Mouse (Mus musculus): ENCODE data around the gene Arap1. TPM values are rescaled to one million over a fixed set of nuclear protein-coding genes. Genes with fewer than 3 reads are reported as not detected.

The Arap1 gene
- total and polyA plus RNA-seq, 2 experiments from 2014 or later = 6.9 to 30.0 TPM

DNA sequence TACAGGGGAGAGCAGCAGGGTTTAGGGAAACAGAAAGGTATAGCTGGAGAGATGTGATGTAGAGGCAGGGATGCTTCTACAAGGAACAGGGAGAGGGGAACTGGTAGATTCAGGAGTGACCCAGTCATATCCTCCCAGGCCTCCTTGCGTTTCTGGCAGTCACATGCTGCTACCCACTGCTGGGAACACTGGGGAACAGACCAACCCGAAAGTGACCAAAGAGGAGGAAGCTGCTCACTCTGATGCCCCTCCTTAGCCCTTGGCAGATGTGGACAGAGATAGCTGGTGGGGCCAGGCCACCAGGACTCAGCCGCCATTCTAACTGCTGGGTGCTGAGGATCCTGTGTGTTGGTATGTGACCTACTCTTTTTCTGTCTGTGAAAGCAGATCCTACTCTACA, 35.9 kb downstream of the Arap1 start:
- Histone ChIP-seq H3K27me3 (ENCODE audit: insufficient read depth, low read length) (no peaks in the 10 kb centered on the region), H3K4me2 (ENCODE audit: low read depth, low read length, poor library complexity, severe bottlenecking) (no peak overlapping the region), H3K9me3 (ENCODE audit: low read length) (no peaks in the 10 kb centered on the region), H3K4me1 (ENCODE audit: insufficient read depth, low read length) (no peaks in the 10 kb centered on the region), H3K4me3 (ENCODE audit: low read depth, low read length) (no peak overlapping the region), H3K27ac (ENCODE audit: low read depth, low read length) (no peak overlapping the region), H3K36me3 (ENCODE audit: insufficient read depth, low read length) (no peaks in the 10 kb centered on the region), H3K9ac (replicated peaks; ENCODE audit: low read length, poor library complexity, severe bottlenecking) (no peak overlapping the region)
- ATAC-seq (ENCODE audit: low FRiP score) (no peak), DNase-seq (ENCODE audit: low spot score) (no peak)
- TF ChIP-seq CTCF (IDR thresholded peaks at IDR 0.05) = no peak
- 83% methylated on average over 3 of the region's 3 CpGs for WGBS

DNA sequence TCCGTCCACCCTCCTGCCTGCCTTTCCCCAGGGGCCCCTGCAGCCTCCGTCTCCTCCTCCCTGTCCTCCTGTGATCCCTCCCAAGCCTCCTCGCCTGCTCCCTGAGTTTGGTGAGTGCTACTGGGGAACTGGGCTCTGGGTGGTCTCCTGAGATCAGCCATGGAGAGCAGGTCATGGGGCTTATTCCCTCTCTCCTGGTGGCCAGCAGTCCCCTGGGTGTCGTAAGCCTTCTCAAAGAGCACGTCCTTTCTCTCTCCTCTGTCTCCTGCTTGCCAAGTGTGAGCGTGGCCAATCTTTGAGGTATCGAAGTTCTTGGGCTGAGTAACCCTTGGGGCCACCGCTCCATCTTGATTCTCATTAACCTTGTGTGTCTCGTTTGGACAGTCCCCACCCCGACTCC, 37.1 kb downstream of the Arap1 start:
- 65% methylated on average over 7 of the region's 10 CpGs for WGBS
- Histone ChIP-seq H3K4me2 (ENCODE audit: low read depth, low read length, poor library complexity, severe bottlenecking) (no peak overlapping the region), H3K9ac (replicated peaks; ENCODE audit: low read length, poor library complexity, severe bottlenecking) (no peak overlapping the region), H3K9me3 (ENCODE audit: low read length) (no peaks in the 10 kb centered on the region), H3K36me3 (ENCODE audit: insufficient read depth, low read length) (no peaks in the 10 kb centered on the region), H3K4me3 (ENCODE audit: low read depth, low read length) (no peak overlapping the region), H3K27ac (ENCODE audit: low read depth, low read length) (no peak overlapping the region), H3K4me1 (ENCODE audit: insufficient read depth, low read length) (no peaks in the 10 kb centered on the region), H3K27me3 (ENCODE audit: insufficient read depth, low read length) (no peaks in the 10 kb centered on the region)
- DNase-seq (ENCODE audit: low spot score) = no peak
- no peak for TF ChIP-seq CTCF (IDR thresholded peaks at IDR 0.05)
- no peak for ATAC-seq (ENCODE audit: low FRiP score)

DNA sequence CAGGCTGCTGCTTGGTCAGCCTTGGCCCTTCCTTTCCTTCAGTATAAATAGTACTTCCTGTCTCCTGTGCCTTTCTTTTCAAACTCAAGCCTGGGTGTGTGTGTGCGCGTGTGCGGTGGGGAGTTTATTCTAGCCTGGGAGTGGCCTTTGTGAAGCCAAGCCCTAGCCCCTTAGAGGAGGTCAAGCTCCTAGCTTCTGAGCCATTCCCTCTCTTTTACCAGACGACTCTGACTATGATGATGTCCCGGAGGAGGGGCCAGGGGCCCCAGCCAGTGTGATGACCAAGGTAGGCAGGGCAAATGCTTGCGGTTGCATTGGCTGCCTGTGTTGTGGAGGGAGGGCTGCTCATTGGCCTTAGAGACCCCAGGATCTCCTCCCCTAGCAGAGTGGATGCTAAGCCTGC, 37.5 kb downstream of the Arap1 start:
- Histone ChIP-seq H3K4me3 (ENCODE audit: low read depth, low read length) (no peak overlapping the region), H3K27me3 (ENCODE audit: insufficient read depth, low read length) (no peaks in the 10 kb centered on the region), H3K36me3 (ENCODE audit: insufficient read depth, low read length) (no peaks in the 10 kb centered on the region), H3K4me1 (ENCODE audit: insufficient read depth, low read length) (no peaks in the 10 kb centered on the region), H3K9me3 (ENCODE audit: low read length) (no peaks in the 10 kb centered on the region), H3K4me2 (ENCODE audit: low read depth, low read length, poor library complexity, severe bottlenecking) (no peak overlapping the region), H3K9ac (replicated peaks; ENCODE audit: low read length, poor library complexity, severe bottlenecking) (no peak overlapping the region), H3K27ac (ENCODE audit: low read depth, low read length) (no peak overlapping the region)
- no peak for TF ChIP-seq CTCF (IDR thresholded peaks at IDR 0.05)
- DNase-seq (ENCODE audit: low spot score) (no peak), ATAC-seq (ENCODE audit: low FRiP score) (no peak)
- 56% methylated on average over 6 of the region's 6 CpGs for WGBS

DNA sequence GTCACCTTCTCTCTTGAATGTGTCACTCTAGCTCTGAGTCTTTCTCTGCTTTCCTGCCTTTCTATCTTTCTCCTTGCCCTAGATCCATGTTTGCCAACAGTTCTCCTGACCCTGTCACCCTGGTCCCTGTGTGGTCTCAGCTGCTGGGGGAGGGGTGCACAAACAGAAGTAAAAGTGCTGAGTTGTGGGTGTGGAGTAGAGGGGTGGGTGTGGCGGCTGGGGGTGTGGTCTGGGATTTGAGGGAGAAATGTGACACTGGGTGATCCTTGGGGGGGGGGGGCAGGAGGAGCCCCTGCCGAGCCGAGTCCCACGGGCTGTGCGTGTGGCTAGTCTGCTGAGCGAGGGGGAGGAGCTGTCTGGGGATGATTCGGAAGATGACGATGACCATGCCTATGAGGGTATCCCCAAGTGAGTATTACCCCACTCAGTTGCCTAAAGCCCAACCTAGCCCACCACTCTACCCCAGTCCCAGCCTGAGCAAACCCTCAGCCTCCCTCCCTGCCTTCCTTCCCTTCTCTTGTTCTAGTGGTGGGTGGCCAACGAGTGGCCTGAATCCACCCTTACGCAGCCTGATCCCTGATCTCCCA, 38.1 kb downstream of the Arap1 start:
- Histone ChIP-seq H3K9ac (replicated peaks; ENCODE audit: low read length, poor library complexity, severe bottlenecking) (no peak overlapping the region), H3K27me3 (ENCODE audit: insufficient read depth, low read length) (no peaks in the 10 kb centered on the region), H3K4me3 (ENCODE audit: low read depth, low read length) (no peak overlapping the region), H3K4me1 (ENCODE audit: insufficient read depth, low read length) (no peaks in the 10 kb centered on the region), H3K9me3 (ENCODE audit: low read length) (no peaks in the 10 kb centered on the region), H3K36me3 (ENCODE audit: insufficient read depth, low read length) (no peaks in the 10 kb centered on the region), H3K27ac (ENCODE audit: low read depth, low read length) (no peak overlapping the region), H3K4me2 (ENCODE audit: low read depth, low read length, poor library complexity, severe bottlenecking) (no peak overlapping the region)
- 64% methylated on average over 10 of the region's 10 CpGs for WGBS
- ATAC-seq (ENCODE audit: low FRiP score) (no peak), DNase-seq (ENCODE audit: low spot score) (no peak)
- TF ChIP-seq CTCF (IDR thresholded peaks at IDR 0.05) = no peak

DNA sequence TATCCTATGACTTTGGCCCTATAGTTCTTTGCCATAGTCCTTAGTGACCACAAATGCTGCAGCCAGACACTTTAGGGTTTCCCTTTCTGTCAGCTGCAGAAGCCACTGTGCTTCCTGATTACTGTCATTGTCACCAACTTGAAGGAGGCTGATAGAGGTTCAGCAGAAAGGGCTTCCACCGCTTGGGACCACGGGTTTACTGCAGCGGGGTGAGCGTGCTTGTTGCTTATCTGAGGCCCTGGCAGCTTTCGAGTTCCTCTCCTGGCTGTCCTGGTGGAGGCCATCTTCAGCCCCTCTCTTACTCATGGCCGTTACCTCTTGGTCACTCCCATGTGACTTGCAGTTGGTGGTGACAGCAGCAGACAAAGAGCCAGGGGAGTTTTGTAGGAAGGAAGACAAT, 41.4 kb downstream of the Arap1 start:
- Histone ChIP-seq H3K27ac (ENCODE audit: low read depth, low read length) (no peak overlapping the region), H3K9ac (replicated peaks; ENCODE audit: low read length, poor library complexity, severe bottlenecking) (no peak overlapping the region), H3K4me2 (ENCODE audit: low read depth, low read length, poor library complexity, severe bottlenecking) (no peak overlapping the region), H3K4me3 (ENCODE audit: low read depth, low read length) (no peak overlapping the region), H3K27me3 (ENCODE audit: insufficient read depth, low read length) (no peaks in the 10 kb centered on the region), H3K9me3 (ENCODE audit: low read length) (no peaks in the 10 kb centered on the region), H3K36me3 (ENCODE audit: insufficient read depth, low read length) (no peaks in the 10 kb centered on the region), H3K4me1 (ENCODE audit: insufficient read depth, low read length) (no peaks in the 10 kb centered on the region)
- DNase-seq (ENCODE audit: low spot score) = no peak
- ATAC-seq (ENCODE audit: low FRiP score) = no peak
- TF ChIP-seq CTCF (IDR thresholded peaks at IDR 0.05) = no peak
- WGBS = 88% methylated on average over 6 of the region's 6 CpGs

DNA sequence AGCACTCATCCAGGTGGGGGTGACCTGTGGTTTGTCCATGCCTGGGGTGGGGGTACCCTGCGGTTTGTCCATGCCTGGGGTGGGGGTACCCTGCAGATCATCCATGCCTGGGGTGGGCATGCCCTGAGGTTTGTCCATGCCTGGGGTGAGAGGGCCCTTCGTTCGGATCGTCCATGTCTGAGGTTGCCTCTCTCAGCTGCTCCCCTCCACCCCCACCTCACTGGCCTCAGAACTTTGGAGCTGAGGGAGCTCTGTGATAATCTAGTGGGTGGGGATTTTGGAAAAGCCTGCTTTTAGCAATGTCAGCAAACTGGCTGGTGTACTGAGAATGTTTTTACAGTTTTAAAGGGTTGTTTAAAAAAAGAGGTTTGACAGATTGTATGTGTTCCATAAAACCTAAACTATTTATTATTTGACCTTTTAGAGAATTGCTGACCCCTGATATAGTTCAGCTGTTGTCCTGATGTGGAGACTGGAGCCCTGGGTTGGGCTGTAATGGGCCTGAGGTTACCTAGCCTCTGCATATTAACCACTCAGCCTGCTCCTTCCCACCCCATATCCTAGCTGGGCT, 44.1 kb downstream of the Arap1 start:
- Histone ChIP-seq H3K36me3 (ENCODE audit: insufficient read depth, low read length) (no peaks in the 10 kb centered on the region), H3K4me3 (ENCODE audit: low read depth, low read length) (no peak overlapping the region), H3K4me2 (ENCODE audit: low read depth, low read length, poor library complexity, severe bottlenecking) (no peak overlapping the region), H3K27ac (ENCODE audit: low read depth, low read length) (no peak overlapping the region), H3K9me3 (ENCODE audit: low read length) (no peaks in the 10 kb centered on the region), H3K27me3 (ENCODE audit: insufficient read depth, low read length) (no peaks in the 10 kb centered on the region), H3K4me1 (ENCODE audit: insufficient read depth, low read length) (no peaks in the 10 kb centered on the region), H3K9ac (replicated peaks; ENCODE audit: low read length, poor library complexity, severe bottlenecking) (no peak overlapping the region)
- no peak for TF ChIP-seq CTCF (IDR thresholded peaks at IDR 0.05)
- WGBS = 74% methylated on average over 4 of the region's 4 CpGs
- ATAC-seq (ENCODE audit: low FRiP score) = no peak
- no peak for DNase-seq (ENCODE audit: low spot score)
